Mouse (Mus musculus) embryo, embryonic 11 days (tissue): Measurements from ENCODE around the gene Tpcn1.
A peak's percentile ranks its signal among the peaks of the same experiment; 100 is the strongest.
"Not testable (repeated sequence)": the region's sequence is repeated elsewhere in the genome, so short reads cannot be mapped to it uniquely, and the experiment has no call there.

ENCODE experiments used
- DNase-seq: peaks from one replicate; pipeline ENCODE4 v3.0.0-alpha.2; 2015

The Tpcn1 gene

GRCm38 (mm10) chr5:120506490-120506889, 82.0 kb downstream of the Tpcn1 start:
- no peak for DNase-seq

GRCm38 (mm10) chr5:120505781-120506180, 82.7 kb downstream of the Tpcn1 start:
- no peak for DNase-seq

- DNase-seq: peak; percentile 87
These were observed 83.1 kb downstream of the Tpcn1 start for GRCm38 (mm10) chr5:120505368-120505767.

GRCm38 (mm10) chr5:120503144-120503795, 85.2 kb downstream of the Tpcn1 start, which contains the start of gene Plbd2:
TSS of gene Plbd2 (minus strand) at chr5:120503625.
- DNase-seq: peak; percentile 95

GRCm38 (mm10) chr5:120502675-120503143, 85.8 kb downstream of the Tpcn1 start:
- no peak for DNase-seq

GRCm38 (mm10) chr5:120502147-120502621, 86.3 kb downstream of the Tpcn1 start:
- DNase-seq: no peak

- not testable (repeated sequence) for DNase-seq
These were observed 87.9 kb downstream of the Tpcn1 start for GRCm38 (mm10) chr5:120500609-120501008.

GRCm38 (mm10) chr5:120499202-120499601, 89.3 kb downstream of the Tpcn1 start:
- no peak for DNase-seq

- DNase-seq: no peak
These were observed 91.4 kb downstream of the Tpcn1 start for GRCm38 (mm10) chr5:120497071-120497470.

- DNase-seq: no peak
These were observed 92.7 kb downstream of the Tpcn1 start for GRCm38 (mm10) chr5:120495703-120496226.

GRCm38 (mm10) chr5:120495064-120495702, 93.3 kb downstream of the Tpcn1 start:
- DNase-seq: no peak

GRCm38 (mm10) chr5:120493873-120494395, 94.5 kb downstream of the Tpcn1 start:
- no peak for DNase-seq

GRCm38 (mm10) chr5:120493440-120493839, 95.0 kb downstream of the Tpcn1 start:
- no peak for DNase-seq

- peak; percentile 48 for DNase-seq
These were observed 96.0 kb downstream of the Tpcn1 start for GRCm38 (mm10) chr5:120492437-120492836.

- no peak for DNase-seq
These were observed 97.7 kb downstream of the Tpcn1 start for GRCm38 (mm10) chr5:120490679-120491192.

GRCm38 (mm10) chr5:120487844-120488243, 100.6 kb downstream of the Tpcn1 start:
- DNase-seq: no peak
